ENCODE assay signal across 7 mouse cellular contexts in genomic region chr5:121330154-121330816, GRCm38 (mm10). TPM values are rescaled to one million over a fixed set of nuclear protein-coding genes. Genes with fewer than 3 reads are reported as not detected.
DNase-seq lines count a peak whose midpoint lies in the region; ATAC-seq lines count a peak whose summit lies in the region.
"Not testable (repeated sequence)": the region's sequence is repeated elsewhere in the genome, so short reads cannot be mapped to it uniquely, and the experiment has no call there.

No protein-coding gene starts in this region.

- WGBS in forebrain, embryonic 15.5 days, result 91% methylated on average over 11 of the region's 19 CpGs
- WGBS in hindbrain, embryonic 11.5 days, result 61% methylated on average over 11 of the region's 19 CpGs
- WGBS in kidney, embryonic 16.5 days, result 28% methylated on average over 2 of the region's 19 CpGs
- WGBS in liver, embryonic 16.5 days (ENCODE audit: insufficient replicate concordance), result 49% methylated on average over 9 of the region's 19 CpGs
- 61% methylated on average over 12 of the region's 19 CpGs for WGBS in midbrain, embryonic 15.5 days

- peaks cover 86% of the 10 kb centered on the region for H3K36me3 ChIP-seq in forebrain, embryonic 15.5 days
- H3K36me3 ChIP-seq in hindbrain, embryonic 11.5 days (ENCODE audit: control insufficient read depth, insufficient read depth, low read length), result peaks cover 19% of the 10 kb centered on the region
- peaks cover 64% of the 10 kb centered on the region for H3K36me3 ChIP-seq in kidney, embryonic 16.5 days (ENCODE audit: insufficient read depth, low read length)
- peaks cover 83% of the 10 kb centered on the region for H3K36me3 ChIP-seq in liver, embryonic 16.5 days (ENCODE audit: control insufficient read depth, insufficient read depth)
- peaks cover 74% of the 10 kb centered on the region for H3K36me3 ChIP-seq in midbrain, embryonic 15.5 days (replicated peaks)

- not testable (repeated sequence) for H3K9me3 ChIP-seq in forebrain, embryonic 15.5 days; hindbrain, embryonic 11.5 days (ENCODE audit: control insufficient read depth, low read length); kidney, embryonic 16.5 days (ENCODE audit: low read length); liver, embryonic 16.5 days (replicated peaks; ENCODE audit: control insufficient read depth, low read length); midbrain, embryonic 15.5 days

- ATAC-seq in forebrain, embryonic 15.5 days (replicated peaks); hindbrain, embryonic 11.5 days (ENCODE audit: low FRiP score); midbrain, embryonic 15.5 days (replicated peaks): not testable (repeated sequence)
- peak; percentile 65 for ATAC-seq in kidney, embryonic 16.5 days (ENCODE audit: low FRiP score, low TSS enrichment)
- ATAC-seq in liver, embryonic 16.5 days (ENCODE audit: low read depth), result peak; percentile 23; the same call in 1 of the 2 replicates

- H3K9ac ChIP-seq in forebrain, embryonic 15.5 days (replicated peaks); hindbrain, embryonic 11.5 days (ENCODE audit: low read depth, low read length); kidney, embryonic 16.5 days (replicated peaks; ENCODE audit: low read length); liver, embryonic 16.5 days (ENCODE audit: low read depth, low read length); midbrain, embryonic 15.5 days: not testable (repeated sequence)

- H3K4me3 ChIP-seq in brown adipose tissue, adult 24 weeks (ENCODE audit: insufficient read depth, low read depth, low read length), result peak overlapping the region; percentile 48
- peak overlapping the region; percentile 15; the same call in 1 of the 2 replicates for H3K4me3 ChIP-seq in forebrain, embryonic 15.5 days
- not testable (repeated sequence) for H3K4me3 ChIP-seq in hindbrain, embryonic 11.5 days (ENCODE audit: low read depth, low read length); midbrain, embryonic 15.5 days
- peak overlapping the region; percentile 38; the same call in 1 of the 2 replicates for H3K4me3 ChIP-seq in kidney, embryonic 16.5 days (ENCODE audit: low read length)
- H3K4me3 ChIP-seq in liver, embryonic 16.5 days (ENCODE audit: low read depth, low read length), result peak overlapping the region; percentile 34

- not testable (repeated sequence) for H3K4me2 ChIP-seq in forebrain, embryonic 15.5 days (replicated peaks); hindbrain, embryonic 11.5 days (replicated peaks; ENCODE audit: low read depth, low read length); liver, embryonic 16.5 days (ENCODE audit: low read depth, low read length); midbrain, embryonic 15.5 days
- H3K4me2 ChIP-seq in kidney, embryonic 16.5 days (replicated peaks; ENCODE audit: low read depth, low read length), result peak overlapping the region; percentile 45; the same call in 1 of the 2 replicates

- peak; percentile 5 for DNase-seq in hindbrain, embryonic 11.5 days (ENCODE audit: low spot score)
- peak; percentile 21 for DNase-seq in retina, postnatal 7 days (ENCODE audit: low read depth, low spot score)

- not testable (repeated sequence) for H3K4me1 ChIP-seq in brown adipose tissue, adult 24 weeks (ENCODE audit: control insufficient read depth, insufficient read depth, insufficient read length, low read length); forebrain, embryonic 15.5 days; hindbrain, embryonic 11.5 days (replicated peaks; ENCODE audit: control insufficient read depth, insufficient read depth, low read length); kidney, embryonic 16.5 days (ENCODE audit: insufficient read depth, low read length); liver, embryonic 16.5 days (ENCODE audit: control insufficient read depth, low read depth, low read length); midbrain, embryonic 15.5 days

- peak overlapping the region; percentile 74 for H3K27ac ChIP-seq in brown adipose tissue, adult 24 weeks (replicated peaks; ENCODE audit: low read depth, low read length)
- H3K27ac ChIP-seq in forebrain, embryonic 15.5 days (replicated peaks), result peak overlapping the region; percentile 54
- H3K27ac ChIP-seq in hindbrain, embryonic 11.5 days (ENCODE audit: low read depth, low read length), result not testable (repeated sequence)
- H3K27ac ChIP-seq in kidney, embryonic 16.5 days (ENCODE audit: low read length), result peak overlapping the region; percentile 35; the same call in 1 of the 2 replicates
- H3K27ac ChIP-seq in liver, embryonic 16.5 days (ENCODE audit: low read length), result peak overlapping the region; percentile 5; the same call in 1 of the 2 replicates
- H3K27ac ChIP-seq in midbrain, embryonic 15.5 days, result peak overlapping the region; percentile 32; the same call in 1 of the 2 replicates

- H3K27me3 ChIP-seq in forebrain, embryonic 15.5 days; hindbrain, embryonic 11.5 days (ENCODE audit: control insufficient read depth, insufficient read depth, low read length); kidney, embryonic 16.5 days (ENCODE audit: insufficient read depth, low read length); liver, embryonic 16.5 days (ENCODE audit: control insufficient read depth, insufficient read depth, low read depth, low read length); midbrain, embryonic 15.5 days (replicated peaks): not testable (repeated sequence)

RNA-seq across cellular contexts. Expression of gene Trafd1, which starts 55.1 kb away (rescaled TPM):
- 27.3 and 29.2 TPM in 2 replicates for polyA plus RNA-seq in brown adipose tissue, adult 24 weeks (2012; ENCODE audit: insufficient read depth, insufficient read length, missing spikeins)
- 138 and 142 TPM in 2 replicates for polyA plus RNA-seq in forebrain, embryonic 15.5 days (2015; fragmentation: Nextera tagmentation; extraction: Ambion mirVana)
- polyA plus RNA-seq in hindbrain, embryonic 11.5 days (2014; fragmentation: Nextera tagmentation; extraction: Ambion mirVana), result 76.7 and 84.7 TPM in 2 replicates
- 60.6 and 67.1 TPM in 2 replicates for polyA plus RNA-seq in kidney, embryonic 16.5 days (2015; fragmentation: Nextera tagmentation; extraction: Ambion mirVana)
- polyA plus RNA-seq in liver, embryonic 16.5 days (2015; fragmentation: Nextera tagmentation; extraction: Ambion mirVana), result 24.5 and 24.8 TPM in 2 replicates
- 144 and 150 TPM in 2 replicates for polyA plus RNA-seq in midbrain, embryonic 15.5 days (2015; fragmentation: Nextera tagmentation; extraction: Ambion mirVana)
